Mouse (Mus musculus) hindbrain, embryonic 15.5 days (tissue): ENCODE data around the gene Uqcc3. TPM values are rescaled to one million over a fixed set of nuclear protein-coding genes. Genes with fewer than 3 reads are reported as not detected.
"Not testable (repeated sequence)": the region's sequence is repeated elsewhere in the genome, so short reads cannot be mapped to it uniquely, and the experiment has no call there.

Experiments
- ATAC-seq: fragments of 200-750 bp; cut with Nextera tagmentation; 2 replicates; pipeline ENCODE4 v1.8.0; 2017; ENCODE audit warnings: low read depth, moderate number of reproducible peaks, moderate TSS enrichment; ENCODE audit not compliant: low FRiP score
- H3K27ac ChIP-seq: fragments of 300-500 bp; sonication (generic); replicated peaks from 2 replicates; pipeline ENCODE4 v1.5.1; 2015; ENCODE audit warnings: mild to moderate bottlenecking, inconsistent platforms
- H3K27me3 ChIP-seq: fragments of 300-500 bp; sonication (generic); 2 replicates; pipeline ENCODE4 v1.6.1; 2015; ENCODE audit warnings: control low read depth, inconsistent platforms
- H3K36me3 ChIP-seq: fragments of 300-500 bp; sonication (generic); 2 replicates; pipeline ENCODE4 v1.6.1; 2015; ENCODE audit warnings: control low read depth, inconsistent platforms
- H3K4me1 ChIP-seq: fragments of 300-500 bp; sonication (generic); replicated peaks from 2 replicates; pipeline ENCODE4 v1.6.1; 2015; ENCODE audit warnings: control low read depth, inconsistent platforms
- H3K4me2 ChIP-seq: fragments of 300-500 bp; sonication (generic); 2 replicates; pipeline ENCODE4 v1.6.1; 2015; ENCODE audit warnings: moderate library complexity, mild to moderate bottlenecking, inconsistent platforms
- H3K4me3 ChIP-seq: fragments of 300-500 bp; sonication (generic); 2 replicates; pipeline ENCODE4 v1.5.1; 2015; ENCODE audit warnings: mild to moderate bottlenecking, inconsistent platforms
- H3K9ac ChIP-seq: fragments of 300-500 bp; sonication (generic); 2 replicates; pipeline ENCODE4 v1.6.1; 2015; ENCODE audit warnings: inconsistent platforms
- H3K9me3 ChIP-seq: fragments of 300-500 bp; sonication (generic); 2 replicates; pipeline ENCODE4 v1.6.1; 2016; ENCODE audit warnings: control low read depth, inconsistent platforms
- WGBS: fragments of 180-500 bp; shearing (Covaris S2); methylation state at CpG from one replicate; pipeline ENCODE4 v1.1.7; 2015; 5-methylcytosine and 5-hydroxymethylcytosine counted together
- polyA plus RNA-seq: library from polyadenylated mRNA; unstranded; fragments of >200 nt; fragmentation: Nextera tagmentation; extraction: Ambion mirVana; gene quantifications from 2 replicates; pipeline ENCODE4 v1.2.1, GENCODE M21; 2015

Gene Uqcc3
- polyA plus RNA-seq, 1 experiment from 2014 or later = 60.2 TPM

DNA sequence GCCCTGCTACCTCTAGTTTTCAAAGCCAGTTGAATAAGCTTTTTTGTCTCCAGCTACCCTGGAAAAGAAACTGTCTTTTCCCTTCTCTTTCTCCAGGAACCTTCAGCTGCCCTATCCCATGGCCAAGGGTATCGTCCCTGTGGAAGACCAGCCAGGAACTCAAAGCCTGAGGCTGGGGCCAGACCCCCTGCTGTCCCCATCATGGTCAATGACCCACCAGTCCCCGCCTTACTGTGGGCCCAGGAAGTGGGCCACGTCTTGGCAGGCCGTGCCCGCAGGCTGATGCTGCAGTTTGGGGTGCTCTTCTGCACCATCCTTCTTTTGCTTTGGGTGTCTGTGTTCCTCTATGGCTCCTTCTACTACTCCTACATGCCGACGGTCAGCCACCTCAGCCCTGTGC, 39.7 kb downstream of the Uqcc3 start:
- Histone ChIP-seq H3K4me1 (peaks cover 38% of the 10 kb centered on the region), H3K9ac (peak overlapping the region; percentile 92), H3K27me3 (no peaks in the 10 kb centered on the region), H3K27ac (peak overlapping the region; percentile 97), H3K4me3 (peak overlapping the region; percentile 79), H3K4me2 (peak overlapping the region; percentile 78), H3K36me3 (peaks cover 20% of the 10 kb centered on the region), H3K9me3 (no peaks in the 10 kb centered on the region)
- ATAC-seq = no peak
- WGBS = 80% methylated on average over 7 of the region's 7 CpGs

DNA sequence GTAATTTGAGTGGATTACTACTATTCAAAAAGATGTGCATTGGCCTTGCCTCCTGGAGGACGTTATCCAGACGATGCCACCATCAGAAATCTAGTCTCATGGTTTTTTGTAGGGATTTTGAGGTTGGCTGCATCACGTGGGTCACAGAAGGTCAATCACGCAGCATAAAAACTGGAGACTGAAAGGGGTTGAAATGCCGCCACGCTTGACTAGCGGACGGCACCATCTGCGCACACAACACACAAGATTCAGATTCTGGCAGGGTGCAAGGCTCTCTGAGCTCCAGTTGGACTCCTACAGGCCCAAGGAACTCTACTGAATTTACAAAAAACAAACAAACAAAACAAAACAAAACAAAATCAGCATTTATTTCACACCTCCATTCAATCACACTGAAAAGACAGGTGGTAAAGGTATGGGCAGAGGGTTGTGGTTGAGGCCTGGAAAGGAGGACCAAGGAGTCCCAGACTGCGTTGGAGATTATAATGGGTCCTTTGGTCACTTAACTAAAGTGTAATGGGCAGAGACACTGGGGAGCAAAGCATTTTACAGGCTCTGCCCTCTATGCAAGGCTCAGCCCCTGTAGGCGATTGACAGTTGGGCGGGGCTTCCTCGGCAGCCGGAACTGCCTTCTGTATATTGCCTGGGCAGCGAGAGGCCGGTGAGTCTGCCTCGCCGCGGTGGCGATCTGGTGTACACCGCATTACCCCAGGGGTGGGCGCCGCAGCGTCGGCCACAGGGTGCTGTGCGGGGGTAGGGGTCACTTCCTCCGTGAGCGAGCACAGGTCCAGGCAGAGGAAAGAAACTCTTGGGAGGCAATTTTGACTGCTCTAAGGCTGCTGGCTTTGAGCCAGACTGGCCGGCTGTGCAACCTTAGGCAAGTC, 40.6 kb downstream of the Uqcc3 start:
- H3K36me3 ChIP-seq = peaks cover 19% of the 10 kb centered on the region
- peak overlapping the region; percentile 79 for H3K4me3 ChIP-seq
- peak overlapping the region; percentile 97 for H3K27ac ChIP-seq
- peak overlapping the region; percentile 78 for H3K4me2 ChIP-seq
- H3K27me3 ChIP-seq = no peaks in the 10 kb centered on the region
- peak overlapping the region; percentile 92 for H3K9ac ChIP-seq
- WGBS = 11% methylated on average over 29 of the region's 29 CpGs
- no peaks in the 10 kb centered on the region for H3K9me3 ChIP-seq
- ATAC-seq = peak; percentile 7; the same call in 1 of the 2 replicates
- peaks cover 38% of the 10 kb centered on the region for H3K4me1 ChIP-seq

DNA sequence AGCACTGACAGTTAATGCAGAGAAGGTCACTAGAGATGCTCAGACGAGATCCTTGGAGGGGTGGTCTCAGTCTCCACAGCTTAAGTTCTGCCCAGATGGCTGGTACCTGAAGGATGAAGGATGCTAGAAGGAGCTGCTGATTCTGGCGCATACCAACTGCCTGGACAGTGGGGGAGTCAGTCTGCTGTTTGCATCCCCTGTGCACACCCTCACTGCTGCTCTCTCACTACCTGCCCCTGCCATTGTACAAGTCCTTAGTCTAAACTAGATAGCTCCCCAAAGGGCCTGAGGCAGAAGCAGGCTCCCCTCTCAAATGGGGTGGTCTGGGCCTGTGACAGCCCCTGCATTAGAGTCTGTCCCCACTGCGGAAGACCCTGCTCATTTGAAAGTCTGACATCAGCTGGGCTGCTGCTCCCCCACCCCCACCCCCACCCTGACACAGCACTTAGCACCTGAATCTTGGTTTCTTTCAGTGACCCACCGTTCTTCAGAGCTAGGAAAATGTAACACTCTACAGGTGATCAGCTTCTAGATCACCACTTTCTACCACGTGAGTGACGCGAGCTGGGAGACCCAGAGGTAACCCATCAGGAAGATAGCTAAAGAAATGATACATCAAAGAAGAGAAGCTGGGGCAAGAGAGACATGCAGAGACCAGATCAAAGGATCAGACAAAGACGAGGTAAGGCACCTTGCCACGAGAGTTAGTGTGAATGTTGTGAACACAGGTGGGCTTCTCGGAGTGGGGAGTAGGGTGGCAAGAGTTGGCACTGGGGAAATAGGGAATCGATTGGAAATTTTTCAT, 41.4 kb downstream of the Uqcc3 start, which contains the start of gene Gng3:
Gene Gng3, minus strand, starts transcription at position 92 of the 805 bp plus-strand sequence.
- Histone ChIP-seq H3K9ac (peak within 1 kb of the TSS; percentile 92), H3K4me2 (peak within 1 kb of the TSS; percentile 78), H3K36me3 (peaks cover 22% of the 10 kb centered on the region), H3K4me1 (peaks cover 38% of the 10 kb centered on the region), H3K4me3 (peak within 1 kb of the TSS; percentile 79), H3K27ac (peak within 1 kb of the TSS; percentile 97), H3K27me3 (no peaks in the 10 kb centered on the region), H3K9me3 (no peaks in the 10 kb centered on the region)
- peak; percentile 93 for ATAC-seq
- WGBS = 27% methylated on average over 11 of the region's 11 CpGs

DNA sequence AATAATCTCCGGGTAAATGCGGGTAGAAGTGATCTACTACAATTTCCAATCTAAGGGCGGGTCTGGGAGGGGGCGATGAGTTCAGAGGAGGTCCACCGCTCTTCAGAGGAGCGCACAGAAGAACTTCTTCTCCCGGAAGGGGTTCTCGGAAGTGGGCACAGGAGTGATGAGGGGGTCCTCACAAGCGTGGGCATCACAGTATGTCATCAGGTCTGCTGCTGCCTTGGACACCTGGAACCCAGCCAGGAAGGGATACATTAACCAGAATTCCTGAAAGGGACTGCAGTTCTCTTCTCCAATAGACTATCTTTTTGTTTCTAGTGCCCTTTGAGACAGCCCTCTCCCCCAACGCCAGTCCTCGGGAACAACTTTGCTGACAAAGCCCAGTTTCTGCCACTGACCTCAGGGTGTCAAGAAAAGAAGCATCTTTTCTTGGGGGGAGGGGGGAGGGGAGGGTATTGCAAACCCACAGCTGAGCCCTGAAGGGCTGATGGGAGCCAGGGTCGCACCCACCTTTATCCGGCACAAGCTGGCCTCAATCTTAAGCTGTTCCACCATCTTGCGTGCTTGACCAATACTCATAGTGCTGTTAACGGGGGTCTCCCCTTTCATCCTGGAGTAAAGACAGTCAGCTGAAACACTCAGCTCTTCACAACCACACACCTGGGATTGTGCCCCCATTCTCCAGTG, 42.5 kb downstream of the Uqcc3 start:
- peaks cover 32% of the 10 kb centered on the region for H3K36me3 ChIP-seq
- no peaks in the 10 kb centered on the region for H3K27me3 ChIP-seq
- peak overlapping the region; percentile 79 for H3K4me3 ChIP-seq
- H3K9me3 ChIP-seq = no peaks in the 10 kb centered on the region
- H3K27ac ChIP-seq = peak overlapping the region; percentile 97
- peak overlapping the region; percentile 78 for H3K4me2 ChIP-seq
- peaks cover 38% of the 10 kb centered on the region for H3K4me1 ChIP-seq
- no peak for ATAC-seq
- 10% methylated on average over 15 of the region's 15 CpGs for WGBS
- peak overlapping the region; percentile 92 for H3K9ac ChIP-seq

DNA sequence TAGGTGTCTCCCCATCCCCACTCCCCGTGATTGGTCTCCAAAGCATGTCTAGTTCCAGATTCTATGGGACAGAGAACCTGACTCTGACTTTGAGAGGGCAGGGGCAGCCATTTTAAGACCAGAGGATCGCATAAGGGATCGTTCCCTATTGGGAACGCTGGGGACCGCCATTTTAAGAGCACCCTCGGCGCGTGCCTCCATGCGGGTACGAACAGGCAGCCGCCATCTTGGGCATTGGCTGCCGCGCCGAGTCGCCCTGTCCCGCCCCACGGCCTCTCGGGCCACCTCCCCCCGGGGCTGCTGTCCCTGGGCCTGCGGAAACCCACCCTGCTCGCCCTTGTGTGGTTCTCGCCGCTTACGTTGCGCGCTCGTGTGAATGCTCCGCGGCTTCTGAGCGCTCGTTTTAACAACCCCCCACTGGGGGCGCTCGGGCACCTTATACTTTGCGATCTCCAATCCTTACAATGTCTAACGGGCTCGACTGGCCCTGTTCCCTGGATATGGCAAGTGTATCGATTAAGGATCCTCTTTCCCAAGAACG, 43.4 kb downstream of the Uqcc3 start, which contains the start of gene Bscl2:
Gene Bscl2, plus strand, starts transcription at position 217 of the 541 bp plus-strand sequence.
- Histone ChIP-seq H3K27me3 (no peaks in the 10 kb centered on the region), H3K4me3 (peak within 1 kb of the TSS; percentile 79), H3K4me1 (peaks cover 37% of the 10 kb centered on the region), H3K27ac (peak within 1 kb of the TSS; percentile 97), H3K9ac (peak within 1 kb of the TSS; percentile 92), H3K4me2 (peak within 1 kb of the TSS; percentile 78), H3K9me3 (no peaks in the 10 kb centered on the region), H3K36me3 (peaks cover 35% of the 10 kb centered on the region)
- ATAC-seq = peak; percentile 71
- WGBS = under 1% methylated on average over 38 of the region's 38 CpGs

DNA sequence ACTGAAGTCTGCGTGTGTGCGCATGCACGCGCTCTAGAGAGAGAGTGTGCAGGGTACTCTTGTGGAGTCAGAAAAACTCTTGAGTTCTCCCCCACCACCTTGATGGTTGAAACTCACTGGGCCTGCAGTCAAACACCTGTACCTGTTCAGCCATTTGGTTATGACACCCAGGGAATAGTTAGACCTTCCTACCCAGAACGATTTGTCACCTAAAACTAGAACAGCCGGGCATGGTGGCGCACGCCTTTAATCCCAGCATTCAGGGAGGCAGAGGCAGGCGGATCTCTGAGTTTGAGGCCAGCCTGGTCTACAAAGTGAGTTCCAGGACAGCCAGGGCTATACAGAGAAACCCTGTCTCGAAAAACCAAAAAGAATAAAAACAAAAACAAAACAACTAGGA, 44.4 kb downstream of the Uqcc3 start:
- H3K27ac ChIP-seq = peak overlapping the region; percentile 97; the same call in 1 of the 2 replicates
- H3K9me3 ChIP-seq, ATAC-seq, H3K9ac ChIP-seq, H3K27me3 ChIP-seq: not testable (repeated sequence)
- WGBS = 97% methylated on average over 10 of the region's 10 CpGs
- H3K4me3 ChIP-seq = peak overlapping the region; percentile 79; the same call in 1 of the 2 replicates
- H3K4me1 ChIP-seq = peaks cover 30% of the 10 kb centered on the region
- peak overlapping the region; percentile 78; the same call in 1 of the 2 replicates for H3K4me2 ChIP-seq
- H3K36me3 ChIP-seq = peaks cover 39% of the 10 kb centered on the region

DNA sequence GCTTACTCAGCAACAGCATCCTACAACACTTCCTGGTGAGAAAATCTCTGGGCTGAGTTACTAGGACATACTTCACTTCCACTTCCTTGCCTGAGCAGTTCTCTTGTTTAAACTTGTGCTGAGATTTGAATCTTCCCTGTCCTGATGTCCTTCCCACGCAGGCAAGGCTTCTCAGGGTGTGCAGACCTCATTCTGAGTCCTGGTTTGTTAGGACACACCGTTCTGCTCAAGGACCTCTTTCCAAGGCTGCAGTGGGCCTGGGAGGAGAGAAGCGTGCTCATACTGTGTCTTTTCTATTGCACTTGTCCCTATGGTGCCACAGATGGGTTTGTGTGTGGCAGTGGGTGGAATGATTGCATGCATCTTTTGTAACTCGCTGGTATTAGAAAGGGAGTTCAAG, 47.8 kb downstream of the Uqcc3 start:
- H3K36me3 ChIP-seq = peaks cover 70% of the 10 kb centered on the region
- H3K4me2 ChIP-seq = no peak overlapping the region
- H3K27ac ChIP-seq = no peak overlapping the region

DNA sequence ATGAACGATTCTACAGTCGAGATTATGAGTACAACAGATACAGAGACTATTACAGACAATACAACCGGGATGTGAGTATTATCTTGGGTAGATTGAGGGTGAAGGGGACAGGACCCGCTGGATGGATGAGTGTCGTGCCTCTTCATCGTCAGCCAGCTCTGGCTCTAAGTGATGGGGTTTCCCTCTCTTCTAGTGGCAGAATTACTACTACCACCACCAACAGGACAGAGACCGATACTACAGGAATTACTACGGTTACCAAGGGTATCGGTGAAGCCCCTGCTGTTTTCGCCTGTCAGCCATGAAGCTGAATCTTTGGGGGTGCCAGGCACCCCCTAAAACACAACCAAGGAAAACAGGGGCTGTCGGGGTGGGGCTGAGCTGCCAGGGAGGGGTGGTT, 49.5 kb downstream of the Uqcc3 start:
- H3K27me3 ChIP-seq = no peaks in the 10 kb centered on the region
- no peaks in the 10 kb centered on the region for H3K9me3 ChIP-seq
- H3K4me2 ChIP-seq = no peak overlapping the region
- H3K36me3 ChIP-seq = peaks cover 87% of the 10 kb centered on the region
- H3K4me1 ChIP-seq = peaks cover 2% of the 10 kb centered on the region; the same call in 1 of the 2 replicates
- H3K27ac ChIP-seq = no peak overlapping the region
- WGBS = 77% methylated on average over 11 of the region's 11 CpGs
- no peak for ATAC-seq
- H3K4me3 ChIP-seq = no peak overlapping the region
- no peak overlapping the region for H3K9ac ChIP-seq

More for the DNA sequence above, 47.8 kb downstream of the Uqcc3 start:
- WGBS = 90% methylated on average over 4 of the region's 4 CpGs
- no peaks in the 10 kb centered on the region for H3K27me3 ChIP-seq
- ATAC-seq = no peak
- H3K4me3 ChIP-seq = no peak overlapping the region
- no peak overlapping the region for H3K9ac ChIP-seq
- no peaks in the 10 kb centered on the region for H3K9me3 ChIP-seq
- H3K4me1 ChIP-seq = peaks cover 10% of the 10 kb centered on the region

DNA sequence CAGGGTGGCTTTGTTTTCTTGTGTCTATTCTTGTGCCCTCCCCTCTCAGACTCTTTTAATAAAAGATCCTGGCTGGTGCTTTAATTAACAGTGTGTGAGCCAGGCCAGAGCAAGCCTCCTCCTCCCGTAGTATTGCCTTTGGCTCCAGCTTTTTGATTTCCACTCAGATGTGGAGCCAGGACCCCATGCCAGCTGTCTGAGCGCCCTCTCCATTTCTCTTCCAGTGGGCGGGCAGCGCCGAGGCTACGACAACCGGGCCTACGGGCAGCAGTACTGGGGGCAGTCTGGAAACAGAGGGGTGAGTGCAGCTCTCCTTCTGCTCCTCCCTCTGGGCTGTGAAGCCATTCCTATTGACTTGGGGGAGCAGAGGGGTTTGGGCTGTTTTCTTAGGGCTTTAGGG, 50.1 kb downstream of the Uqcc3 start:
- Histone ChIP-seq H3K27me3 (no peaks in the 10 kb centered on the region), H3K9me3 (no peaks in the 10 kb centered on the region), H3K4me1 (no peaks in the 10 kb centered on the region), H3K4me3 (no peak overlapping the region), H3K36me3 (peaks cover 91% of the 10 kb centered on the region), H3K4me2 (no peak overlapping the region), H3K27ac (no peak overlapping the region), H3K9ac (no peak overlapping the region)
- ATAC-seq = no peak
- 87% methylated on average over 8 of the region's 8 CpGs for WGBS
